29 mouse cellular contexts compared by ENCODE assay signal in the genomic region with DNA sequence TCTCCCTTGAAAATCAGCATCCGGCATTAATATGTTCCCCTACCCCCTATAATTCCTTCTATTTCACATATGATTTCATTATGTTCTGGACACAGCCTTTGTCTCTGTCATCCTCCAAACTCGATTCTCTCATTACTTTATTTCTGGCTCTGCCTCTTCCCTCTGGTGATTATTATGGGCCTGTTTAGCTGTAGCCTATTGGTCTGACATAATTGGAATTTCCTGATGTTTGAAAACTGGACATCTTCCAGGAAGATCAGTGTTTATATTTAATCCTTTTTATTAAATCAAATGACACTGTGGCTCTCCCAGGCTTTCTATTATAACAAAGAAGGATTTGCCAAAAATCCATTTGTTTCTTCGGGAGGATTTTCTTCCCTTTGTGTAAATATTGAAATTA.
DNase-seq lines count a peak whose midpoint lies in the region; ATAC-seq and TF ChIP-seq lines count a peak whose summit lies in the region.
"Had no signal": no experiment of that assay in that cellular context is flagged by ENCODE, and none has a peak within 500 bp of the region (broad histone marks: within the 10 kb centered on the region; RNA-seq: fewer than 3 reads in every experiment).

No protein-coding gene starts in this region.

- TF ChIP-seq POLR2A in limb, embryonic 14.5 days (IDR thresholded peaks at IDR 0.05; ENCODE audit: borderline replicate concordance, extremely low read depth, insufficient read depth, insufficient read length) = no peak

- H3K4me3 ChIP-seq in forebrain, embryonic 14.5 days (ENCODE audit: low read depth, low read length) = no peak overlapping the region
- H3K4me3 ChIP-seq in forebrain, embryonic 15.5 days = no peak overlapping the region
- no peak overlapping the region for H3K4me3 ChIP-seq in limb, embryonic 14.5 days (replicated peaks; ENCODE audit: low read length)
- H3K4me3 ChIP-seq in limb, embryonic 10.5 days = no peak overlapping the region
- no peak overlapping the region for H3K4me3 ChIP-seq in lung, embryonic 16.5 days (ENCODE audit: low read length)
- H3K4me3 ChIP-seq in lung, postnatal 0 days (ENCODE audit: low read depth, low read length) = no peak overlapping the region
- H3K4me3 ChIP-seq: embryonic facial prominence, embryonic 12.5 days; erythroblast, embryonic 14.5 days; forebrain, embryonic 12.5 days; heart, embryonic 12.5 days; heart, embryonic 15.5 days; hindbrain, embryonic 10.5 days; hindbrain, embryonic 13.5 days had no signal

- no peak for TF ChIP-seq CTCF in lung, postnatal 0 days (IDR thresholded peaks at IDR 0.05)

- no peaks in the 10 kb centered on the region for H3K9me3 ChIP-seq in forebrain, embryonic 14.5 days (replicated peaks; ENCODE audit: control insufficient read depth, low read length)
- no peaks in the 10 kb centered on the region for H3K9me3 ChIP-seq in forebrain, embryonic 15.5 days
- no peaks in the 10 kb centered on the region for H3K9me3 ChIP-seq in limb, embryonic 14.5 days (ENCODE audit: control insufficient read depth, low read length)
- no peaks in the 10 kb centered on the region for H3K9me3 ChIP-seq in limb, embryonic 10.5 days (replicated peaks)
- no peaks in the 10 kb centered on the region for H3K9me3 ChIP-seq in lung, embryonic 16.5 days (ENCODE audit: control insufficient read depth, low read length)
- H3K9me3 ChIP-seq in lung, postnatal 0 days (ENCODE audit: low read length) = no peaks in the 10 kb centered on the region
- H3K9me3 ChIP-seq: embryonic facial prominence, embryonic 12.5 days; forebrain, embryonic 12.5 days; heart, embryonic 12.5 days; heart, embryonic 15.5 days; hindbrain, embryonic 10.5 days; hindbrain, embryonic 13.5 days had no signal

- peak; percentile 14 for DNase-seq in forebrain, embryonic 14.5 days (ENCODE audit: low spot score)
- DNase-seq in limb, embryonic 14.5 days (ENCODE audit: low spot score) = peak; percentile 7
- no peak for DNase-seq in limb, embryonic 10.5 days (ENCODE audit: low spot score)
- DNase-seq in lung, postnatal 0 days (ENCODE audit: low spot score) = no peak
- DNase-seq in MN1 (ENCODE audit: low spot score) = peak; percentile 13
- DNase-seq in gastrocnemius, adult 18-20 months (ENCODE audit: low spot score) = no peak
- DNase-seq: adrenal gland, adult 2 months; adrenal gland, postnatal 14 days; B cell, adult 2 months; cerebellum, adult 18-20 months; cerebellum, adult 9-10 months; cerebellum, postnatal 14 days; forebrain, postnatal 0 days; gastrocnemius, postnatal 25 days; heart, adult 18-20 months; heart, postnatal 10 days; heart, postnatal 36 days had no signal

- WGBS in forebrain, embryonic 14.5 days = 73% methylated on average over 3 of the region's 3 CpGs
- 59% methylated on average over 3 of the region's 3 CpGs for WGBS in forebrain, embryonic 15.5 days
- WGBS in limb, embryonic 14.5 days = 71% methylated on average over 3 of the region's 3 CpGs
- 94% methylated on average over 3 of the region's 3 CpGs for whole genome bisulfite sequencing in limb, embryonic 10.5 days
- WGBS in lung, embryonic 16.5 days = 37% methylated on average over 3 of the region's 3 CpGs
- 47% methylated on average over 3 of the region's 3 CpGs for WGBS in lung, postnatal 0 days

- H3K9ac ChIP-seq in forebrain, embryonic 14.5 days (ENCODE audit: low read length) = no peak overlapping the region
- no peak overlapping the region for H3K9ac ChIP-seq in forebrain, embryonic 15.5 days (replicated peaks)
- no peak overlapping the region for H3K9ac ChIP-seq in limb, embryonic 14.5 days (ENCODE audit: low read depth, low read length, severe bottlenecking)
- no peak overlapping the region for H3K9ac ChIP-seq in lung, embryonic 16.5 days (ENCODE audit: low read length)
- no peak overlapping the region for H3K9ac ChIP-seq in lung, postnatal 0 days (replicated peaks; ENCODE audit: low read depth)
- H3K9ac ChIP-seq: embryonic facial prominence, embryonic 12.5 days; forebrain, embryonic 12.5 days; forebrain, postnatal 0 days; heart, embryonic 12.5 days; heart, embryonic 15.5 days; hindbrain, embryonic 13.5 days had no signal

- no peak overlapping the region for H3K27ac ChIP-seq in forebrain, embryonic 14.5 days (ENCODE audit: low read depth, low read length)
- no peak overlapping the region for H3K27ac ChIP-seq in forebrain, embryonic 15.5 days (replicated peaks)
- H3K27ac ChIP-seq in limb, embryonic 14.5 days (replicated peaks; ENCODE audit: low read depth, low read length) = no peak overlapping the region
- no peak overlapping the region for H3K27ac ChIP-seq in limb, embryonic 10.5 days
- no peak overlapping the region for H3K27ac ChIP-seq in lung, embryonic 16.5 days (ENCODE audit: low read length)
- H3K27ac ChIP-seq in lung, postnatal 0 days (ENCODE audit: low read length) = no peak overlapping the region
- H3K27ac ChIP-seq: embryonic facial prominence, embryonic 12.5 days; forebrain, embryonic 12.5 days; heart, embryonic 15.5 days; hindbrain, embryonic 10.5 days; hindbrain, embryonic 13.5 days had no signal

- ATAC-seq in forebrain, embryonic 14.5 days = no peak
- ATAC-seq in forebrain, embryonic 15.5 days (replicated peaks) = no peak
- no peak for ATAC-seq in limb, embryonic 14.5 days (ENCODE audit: low FRiP score, low read depth)
- peak; percentile 65; the same call in 1 of the 2 replicates for ATAC-seq in lung, embryonic 16.5 days (ENCODE audit: low read depth)
- no peak for ATAC-seq in lung, postnatal 0 days
- ATAC-seq: forebrain, postnatal 0 days; hindbrain, embryonic 16.5 days had no signal

- no peak overlapping the region for H3K4me2 ChIP-seq in forebrain, embryonic 14.5 days (ENCODE audit: low read length)
- H3K4me2 ChIP-seq in forebrain, embryonic 15.5 days (replicated peaks) = no peak overlapping the region
- H3K4me2 ChIP-seq in limb, embryonic 14.5 days (replicated peaks; ENCODE audit: low read depth, low read length, severe bottlenecking) = no peak overlapping the region
- H3K4me2 ChIP-seq in lung, embryonic 16.5 days (ENCODE audit: low read depth, low read length) = no peak overlapping the region
- H3K4me2 ChIP-seq in lung, postnatal 0 days (replicated peaks; ENCODE audit: low read depth, low read length) = no peak overlapping the region
- H3K4me2 ChIP-seq: embryonic facial prominence, embryonic 12.5 days; forebrain, embryonic 12.5 days; heart, embryonic 12.5 days; heart, embryonic 15.5 days; hindbrain, embryonic 13.5 days had no signal

- H3K4me1 ChIP-seq in forebrain, embryonic 14.5 days (ENCODE audit: control insufficient read depth, insufficient read depth, low read length) = no peaks in the 10 kb centered on the region
- H3K4me1 ChIP-seq in forebrain, embryonic 15.5 days = no peaks in the 10 kb centered on the region
- H3K4me1 ChIP-seq in limb, embryonic 14.5 days (ENCODE audit: control insufficient read depth, insufficient read depth, low read length) = no peaks in the 10 kb centered on the region
- H3K4me1 ChIP-seq in limb, embryonic 10.5 days = no peaks in the 10 kb centered on the region
- no peaks in the 10 kb centered on the region for H3K4me1 ChIP-seq in lung, embryonic 16.5 days (replicated peaks; ENCODE audit: control insufficient read depth, insufficient read depth, low read length)
- H3K4me1 ChIP-seq in lung, postnatal 0 days (ENCODE audit: insufficient read depth, low read depth, low read length) = no peaks in the 10 kb centered on the region
- H3K4me1 ChIP-seq: embryonic facial prominence, embryonic 12.5 days; forebrain, embryonic 12.5 days; heart, embryonic 12.5 days; heart, embryonic 15.5 days; hindbrain, embryonic 10.5 days; hindbrain, embryonic 13.5 days had no signal

- H3K27me3 ChIP-seq in forebrain, embryonic 14.5 days (replicated peaks; ENCODE audit: control insufficient read depth, insufficient read depth, low read length) = no peaks in the 10 kb centered on the region
- H3K27me3 ChIP-seq in forebrain, embryonic 15.5 days = no peaks in the 10 kb centered on the region
- H3K27me3 ChIP-seq in limb, embryonic 14.5 days (ENCODE audit: control insufficient read depth, insufficient read depth, low read length) = no peaks in the 10 kb centered on the region
- H3K27me3 ChIP-seq in limb, embryonic 10.5 days (ENCODE audit: low read depth, poor library complexity, severe bottlenecking) = no peaks in the 10 kb centered on the region
- no peaks in the 10 kb centered on the region for H3K27me3 ChIP-seq in lung, embryonic 16.5 days (ENCODE audit: control insufficient read depth, insufficient read depth, low read depth, low read length)
- no peaks in the 10 kb centered on the region for H3K27me3 ChIP-seq in lung, postnatal 0 days (replicated peaks; ENCODE audit: insufficient read depth, low read length)
- H3K27me3 ChIP-seq: CH12.LX; embryonic facial prominence, embryonic 12.5 days; forebrain, embryonic 12.5 days; heart, embryonic 12.5 days; heart, embryonic 15.5 days; hindbrain, embryonic 13.5 days had no signal

- TF ChIP-seq EP300 in lung, postnatal 0 days (IDR thresholded peaks at IDR 0.05) = no peak

- no peaks in the 10 kb centered on the region for H3K36me3 ChIP-seq in forebrain, embryonic 14.5 days (ENCODE audit: control insufficient read depth, insufficient read depth, low read length)
- H3K36me3 ChIP-seq in forebrain, embryonic 15.5 days = no peaks in the 10 kb centered on the region
- no peaks in the 10 kb centered on the region for H3K36me3 ChIP-seq in limb, embryonic 14.5 days (ENCODE audit: control insufficient read depth, insufficient read depth, low read length)
- H3K36me3 ChIP-seq in limb, embryonic 10.5 days = no peaks in the 10 kb centered on the region
- no peaks in the 10 kb centered on the region for H3K36me3 ChIP-seq in lung, embryonic 16.5 days (ENCODE audit: control insufficient read depth, insufficient read depth, low read length)
- no peaks in the 10 kb centered on the region for H3K36me3 ChIP-seq in lung, postnatal 0 days (ENCODE audit: insufficient read depth, low read length)
- H3K36me3 ChIP-seq: embryonic facial prominence, embryonic 12.5 days; forebrain, embryonic 12.5 days; G1E; heart, embryonic 12.5 days; heart, embryonic 15.5 days; hindbrain, embryonic 10.5 days; hindbrain, embryonic 13.5 days had no signal

Comparison
In these comparisons a context has a peak if more than half of its experiments do, and no peak if none do; other contexts are left out.
1. DNase-seq: peak in forebrain, embryonic 14.5 days (single experiment), limb, embryonic 14.5 days (single experiment) and MN1 (single experiment); none in limb, embryonic 10.5 days (single experiment), lung, postnatal 0 days (single experiment) and gastrocnemius, adult 18-20 months (single experiment).